Mouse (Mus musculus): ENCODE data around the gene Defb25. TPM values are rescaled to one million over a fixed set of nuclear protein-coding genes. Genes with fewer than 3 reads are reported as not detected.
"Not testable (repeated sequence)": the region's sequence is repeated elsewhere in the genome, so short reads cannot be mapped to it uniquely, and the experiment has no call there.

Defb25 gene
- 24.4 and 31.8 TPM in 2 replicates for polyA plus RNA-seq (2015; fragmentation: Nextera tagmentation; extraction: Ambion mirVana)

GRCm38 (mm10) chr2:152622953-152623352 lies at the start of gene Defb25:
Gene Defb25, minus strand, starts transcription at chr2:152623053.
- no peak for ATAC-seq (ENCODE audit: low FRiP score, low TSS enrichment)
- 67% methylated on average over 7 of the region's 7 CpGs for WGBS
- Histone ChIP-seq H3K4me1 (ENCODE audit: insufficient read depth, low read length) (peaks cover 31% of the 10 kb centered on the region), H3K27me3 (ENCODE audit: insufficient read depth, low read length) (peaks cover under 1% of the 10 kb centered on the region; the same call in 1 of the 2 replicates), H3K4me3 (ENCODE audit: low read length) (0 out of 2 replicates have a peak within 1 kb of the TSS, but pooled peaks have one; percentile 6), H3K36me3 (ENCODE audit: insufficient read depth, low read length) (no peaks in the 10 kb centered on the region), H3K4me2 (replicated peaks; ENCODE audit: low read depth, low read length) (peak within 1 kb of the TSS; percentile 30; the same call in 1 of the 2 replicates), H3K9ac (replicated peaks; ENCODE audit: low read length) (0 out of 2 replicates have a peak within 1 kb of the TSS, but pooled peaks have one; percentile 9), H3K27ac (ENCODE audit: low read length) (peak within 1 kb of the TSS; percentile 90), H3K9me3 (ENCODE audit: low read length) (no peaks in the 10 kb centered on the region)

GRCm38 (mm10) chr2:152672166-152672565 lies 49.3 kb upstream of the Defb25 start:
- Histone ChIP-seq H3K27me3 (ENCODE audit: insufficient read depth, low read length) (no peaks in the 10 kb centered on the region), H3K4me3 (ENCODE audit: low read length) (peak overlapping the region; percentile 88), H3K9me3 (ENCODE audit: low read length) (no peaks in the 10 kb centered on the region), H3K9ac (replicated peaks; ENCODE audit: low read length) (peak overlapping the region; percentile 93), H3K36me3 (ENCODE audit: insufficient read depth, low read length) (peaks cover 40% of the 10 kb centered on the region), H3K4me2 (replicated peaks; ENCODE audit: low read depth, low read length) (peak overlapping the region; percentile 68), H3K27ac (ENCODE audit: low read length) (no peak overlapping the region), H3K4me1 (ENCODE audit: insufficient read depth, low read length) (peaks cover 38% of the 10 kb centered on the region)
- WGBS, result 60% methylated on average over 12 of the region's 12 CpGs
- ATAC-seq (ENCODE audit: low FRiP score, low TSS enrichment), result no peak

DNA sequence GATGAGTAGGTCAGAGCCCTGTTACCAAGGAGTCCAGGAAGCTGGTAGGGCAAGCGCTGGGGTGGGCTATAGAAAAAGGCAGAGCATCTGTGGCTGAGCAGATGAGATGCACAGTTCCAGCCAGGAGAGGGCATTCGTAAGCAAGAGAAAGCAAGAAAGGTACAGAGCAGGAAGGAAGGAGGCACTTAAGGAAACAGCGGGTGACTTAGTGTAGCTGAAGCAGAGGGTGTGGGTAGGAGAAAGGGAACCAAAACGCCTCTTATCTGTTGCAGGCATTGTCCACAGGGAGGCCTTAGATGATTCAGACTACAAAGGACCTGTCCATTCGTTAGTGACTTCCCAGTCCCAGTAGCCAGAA lies 48.8 kb upstream of the Defb25 start:
- H3K4me3 ChIP-seq (ENCODE audit: low read length), result peak overlapping the region; percentile 88
- H3K4me1 ChIP-seq (ENCODE audit: insufficient read depth, low read length), result peaks cover 38% of the 10 kb centered on the region
- H3K4me2 ChIP-seq (replicated peaks; ENCODE audit: low read depth, low read length), result peak overlapping the region; percentile 68
- 15% methylated on average over 5 of the region's 5 CpGs for whole genome bisulfite sequencing
- no peaks in the 10 kb centered on the region for H3K27me3 ChIP-seq (ENCODE audit: insufficient read depth, low read length)
- peaks cover 36% of the 10 kb centered on the region for H3K36me3 ChIP-seq (ENCODE audit: insufficient read depth, low read length)
- H3K9me3 ChIP-seq (ENCODE audit: low read length), result no peaks in the 10 kb centered on the region
- peak overlapping the region; percentile 93 for H3K9ac ChIP-seq (replicated peaks; ENCODE audit: low read length)
- no peak overlapping the region for H3K27ac ChIP-seq (ENCODE audit: low read length)
- 0 out of 2 replicates have a peak, but pooled peaks have one; percentile 24 for ATAC-seq (ENCODE audit: low FRiP score, low TSS enrichment)

DNA sequence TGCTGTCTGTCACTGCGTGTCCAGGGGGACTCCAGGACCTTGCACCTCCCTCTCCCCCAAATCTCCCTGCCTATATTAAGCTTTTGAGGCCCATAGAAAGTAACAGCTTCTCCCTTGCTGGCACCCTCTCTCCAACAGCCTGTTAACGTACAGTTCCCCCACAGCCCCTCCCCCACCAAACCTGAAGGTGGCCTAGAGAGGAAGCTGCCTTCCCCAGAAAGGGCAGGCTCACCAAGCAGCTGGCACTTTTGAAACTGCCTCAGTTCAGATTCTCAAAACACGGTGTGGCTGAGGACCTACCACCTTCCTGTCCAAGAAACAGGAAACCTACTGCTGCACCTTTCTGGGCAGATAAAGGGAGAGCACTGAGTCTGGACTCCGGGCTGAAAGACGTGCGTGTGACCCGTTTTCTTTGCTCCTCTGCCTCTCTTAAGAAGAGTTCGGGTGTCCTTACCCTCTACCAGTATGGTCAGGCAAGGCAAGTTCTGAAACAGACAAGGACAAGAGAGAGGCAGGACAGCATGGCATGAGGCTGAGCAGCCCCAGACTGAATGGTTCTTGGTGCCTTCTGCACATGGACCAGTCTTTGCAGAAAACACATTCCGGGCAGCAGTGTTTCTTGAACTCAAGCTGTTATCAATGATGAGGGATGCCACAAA lies 48.3 kb upstream of the Defb25 start:
- WGBS, result 41% methylated on average over 9 of the region's 9 CpGs
- ATAC-seq (ENCODE audit: low FRiP score, low TSS enrichment), result no peak
- Histone ChIP-seq H3K27me3 (ENCODE audit: insufficient read depth, low read length) (no peaks in the 10 kb centered on the region), H3K27ac (ENCODE audit: low read length) (peak overlapping the region; percentile 90), H3K9me3 (ENCODE audit: low read length) (no peaks in the 10 kb centered on the region), H3K4me1 (ENCODE audit: insufficient read depth, low read length) (peaks cover 38% of the 10 kb centered on the region), H3K4me2 (replicated peaks; ENCODE audit: low read depth, low read length) (peak overlapping the region; percentile 68), H3K4me3 (ENCODE audit: low read length) (peak overlapping the region; percentile 88), H3K36me3 (ENCODE audit: insufficient read depth, low read length) (peaks cover 31% of the 10 kb centered on the region), H3K9ac (replicated peaks; ENCODE audit: low read length) (peak overlapping the region; percentile 93)

GRCm38 (mm10) chr2:152669639-152670484 lies 47.0 kb upstream of the Defb25 start:
- peak; percentile 77 for ATAC-seq (ENCODE audit: low FRiP score, low TSS enrichment)
- peak overlapping the region; percentile 68 for H3K4me2 ChIP-seq (replicated peaks; ENCODE audit: low read depth, low read length)
- H3K4me3 ChIP-seq (ENCODE audit: low read length), result peak overlapping the region; percentile 88
- no peaks in the 10 kb centered on the region for H3K27me3 ChIP-seq (ENCODE audit: insufficient read depth, low read length)
- peak overlapping the region; percentile 93 for H3K9ac ChIP-seq (replicated peaks; ENCODE audit: low read length)
- peaks cover 18% of the 10 kb centered on the region for H3K36me3 ChIP-seq (ENCODE audit: insufficient read depth, low read length)
- no peaks in the 10 kb centered on the region for H3K9me3 ChIP-seq (ENCODE audit: low read length)
- WGBS, result 0% methylated on average over 46 of the region's 46 CpGs
- peaks cover 38% of the 10 kb centered on the region for H3K4me1 ChIP-seq (ENCODE audit: insufficient read depth, low read length)
- H3K27ac ChIP-seq (ENCODE audit: low read length), result peak overlapping the region; percentile 90

DNA sequence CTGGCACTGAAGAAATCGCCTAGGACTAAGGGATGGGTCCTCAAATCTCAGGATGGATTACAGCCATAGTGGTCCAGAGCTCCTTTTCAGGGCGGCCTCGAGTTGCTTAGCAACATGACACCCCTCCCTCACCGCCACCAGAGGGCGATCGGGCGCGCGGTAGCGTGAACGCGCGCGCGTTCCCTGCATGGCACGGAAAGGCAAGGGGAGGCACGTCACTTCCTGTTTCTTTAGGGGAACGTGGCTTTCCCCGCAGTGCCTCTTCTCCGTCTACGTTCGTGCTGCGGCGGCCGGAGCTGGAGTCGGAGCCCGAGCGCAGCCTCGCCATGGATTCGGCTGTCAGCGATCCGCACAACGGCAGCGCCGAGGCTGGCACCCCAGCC lies 46.4 kb upstream of the Defb25 start, which contains the start of gene H13:
Gene H13 (plus strand): TSS at position 206 of the 383 bp plus-strand sequence.
- peak within 1 kb of the TSS; percentile 68 for H3K4me2 ChIP-seq (replicated peaks; ENCODE audit: low read depth, low read length)
- H3K9ac ChIP-seq (replicated peaks; ENCODE audit: low read length), result peak within 1 kb of the TSS; percentile 93
- no peaks in the 10 kb centered on the region for H3K27me3 ChIP-seq (ENCODE audit: insufficient read depth, low read length)
- H3K4me1 ChIP-seq (ENCODE audit: insufficient read depth, low read length), result peaks cover 35% of the 10 kb centered on the region
- H3K9me3 ChIP-seq (ENCODE audit: low read length), result no peaks in the 10 kb centered on the region
- H3K36me3 ChIP-seq (ENCODE audit: insufficient read depth, low read length), result peaks cover 12% of the 10 kb centered on the region; the same call in 1 of the 2 replicates
- peak within 1 kb of the TSS; percentile 90 for H3K27ac ChIP-seq (ENCODE audit: low read length)
- peak within 1 kb of the TSS; percentile 88 for H3K4me3 ChIP-seq (ENCODE audit: low read length)
- ATAC-seq (ENCODE audit: low FRiP score, low TSS enrichment), result peak; percentile 78
- 0% methylated on average over 35 of the region's 35 CpGs for WGBS

DNA sequence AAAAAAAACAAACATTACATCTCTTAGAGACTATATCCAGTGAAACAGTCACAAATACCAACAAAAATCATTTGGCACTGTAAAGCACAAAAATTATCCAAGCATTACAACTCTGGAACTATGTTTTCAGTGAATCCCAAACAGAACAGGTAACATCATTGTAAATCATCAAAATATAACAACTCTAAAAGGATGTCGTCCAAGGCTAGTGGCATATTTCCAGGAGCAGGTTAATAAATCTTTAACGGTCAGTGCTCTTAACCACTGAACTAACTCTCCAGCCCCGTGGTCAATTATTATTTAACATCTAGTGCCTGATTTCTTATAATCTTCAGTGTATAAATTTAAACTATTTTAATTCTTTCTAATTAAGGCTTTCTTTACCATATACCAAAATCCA lies 43.3 kb upstream of the Defb25 start:
- H3K4me3 ChIP-seq (ENCODE audit: low read length); H3K36me3 ChIP-seq (ENCODE audit: insufficient read depth, low read length); H3K9me3 ChIP-seq (ENCODE audit: low read length); H3K4me2 ChIP-seq (replicated peaks; ENCODE audit: low read depth, low read length); ATAC-seq (ENCODE audit: low FRiP score, low TSS enrichment); H3K27ac ChIP-seq (ENCODE audit: low read length); H3K27me3 ChIP-seq (ENCODE audit: insufficient read depth, low read length); H3K9ac ChIP-seq (replicated peaks; ENCODE audit: low read length): not testable (repeated sequence)
- 44% methylated on average over 3 of the region's 3 CpGs for WGBS
- H3K4me1 ChIP-seq (ENCODE audit: insufficient read depth, low read length), result peaks cover 11% of the 10 kb centered on the region

GRCm38 (mm10) chr2:152661163-152661562 lies 38.3 kb upstream of the Defb25 start:
- WGBS, result 77% methylated on average over 6 of the region's 6 CpGs
- Histone ChIP-seq H3K4me1 (ENCODE audit: insufficient read depth, low read length) (no peaks in the 10 kb centered on the region), H3K36me3 (ENCODE audit: insufficient read depth, low read length) (no peaks in the 10 kb centered on the region), H3K27ac (ENCODE audit: low read length) (no peak overlapping the region), H3K9ac (replicated peaks; ENCODE audit: low read length) (no peak overlapping the region), H3K4me3 (ENCODE audit: low read length) (no peak overlapping the region), H3K9me3 (ENCODE audit: low read length) (no peaks in the 10 kb centered on the region), H3K27me3 (ENCODE audit: insufficient read depth, low read length) (no peaks in the 10 kb centered on the region), H3K4me2 (replicated peaks; ENCODE audit: low read depth, low read length) (no peak overlapping the region)
- no peak for ATAC-seq (ENCODE audit: low FRiP score, low TSS enrichment)

DNA sequence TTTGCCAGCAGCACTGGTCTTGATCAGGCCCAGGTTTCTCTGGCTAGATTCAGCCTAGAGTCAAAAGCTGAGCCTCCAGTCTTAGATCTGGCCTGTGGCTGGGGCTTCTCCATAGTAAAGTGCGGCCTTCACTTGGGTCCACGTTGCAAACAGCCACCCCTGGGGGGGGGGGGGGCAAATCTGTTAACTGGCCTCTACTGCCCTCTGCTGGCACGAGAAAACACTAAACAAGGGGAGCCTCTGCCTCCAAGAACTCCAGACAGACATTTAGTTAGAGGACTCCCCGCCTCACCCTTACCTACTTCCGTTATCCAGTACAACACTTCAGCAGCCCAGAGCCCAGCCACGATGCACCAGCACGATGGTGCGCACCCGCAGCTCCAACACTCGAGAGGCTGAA lies 34.5 kb upstream of the Defb25 start:
- ATAC-seq (ENCODE audit: low FRiP score, low TSS enrichment), result no peak
- Histone ChIP-seq H3K36me3 (ENCODE audit: insufficient read depth, low read length) (no peaks in the 10 kb centered on the region), H3K9me3 (ENCODE audit: low read length) (no peaks in the 10 kb centered on the region), H3K9ac (replicated peaks; ENCODE audit: low read length) (no peak overlapping the region), H3K27ac (ENCODE audit: low read length) (no peak overlapping the region), H3K4me2 (replicated peaks; ENCODE audit: low read depth, low read length) (no peak overlapping the region), H3K27me3 (ENCODE audit: insufficient read depth, low read length) (no peaks in the 10 kb centered on the region), H3K4me3 (ENCODE audit: low read length) (no peak overlapping the region), H3K4me1 (ENCODE audit: insufficient read depth, low read length) (peaks cover 14% of the 10 kb centered on the region)
- 66% methylated on average over 10 of the region's 10 CpGs for WGBS

Data from kidney, embryonic 16.5 days (tissue).